Mouse (Mus musculus) midbrain, embryonic 11.5 days (tissue): ENCODE results near the gene Stard13. TPM values are rescaled to one million over a fixed set of nuclear protein-coding genes. Genes with fewer than 3 reads are reported as not detected.

Experiments
- ATAC-seq: fragments of 200-750 bp; cut with Nextera tagmentation; 2 replicates; pipeline ENCODE4 v1.8.0; 2017; ENCODE audit warnings: moderate TSS enrichment, moderate library complexity; ENCODE audit not compliant: low FRiP score
- DNase-seq: peaks from one replicate; pipeline ENCODE4 v3.0.0; 2015; ENCODE audit warnings: low spot score; ENCODE audit errors: missing footprints
- H3K27ac ChIP-seq: fragments of 300-500 bp; sonication (generic); 2 replicates; pipeline ENCODE4 v1.5.1; 2014; ENCODE audit warnings: low read depth, low read length
- H3K27me3 ChIP-seq: fragments of 300-500 bp; sonication (generic); 2 replicates; pipeline ENCODE4 v1.6.1; 2014; ENCODE audit warnings: mild to moderate bottlenecking, low read length, moderate library complexity, mixed read lengths; ENCODE audit not compliant: control insufficient read depth, insufficient read depth
- H3K36me3 ChIP-seq: fragments of 300-500 bp; sonication (generic); 2 replicates; pipeline ENCODE4 v1.6.1; 2014; ENCODE audit warnings: mild to moderate bottlenecking, low read length, moderate library complexity, mixed read lengths; ENCODE audit not compliant: control insufficient read depth, insufficient read depth
- H3K4me1 ChIP-seq: fragments of 300-500 bp; sonication (generic); 2 replicates; pipeline ENCODE4 v1.6.1; 2014; ENCODE audit warnings: low read length; ENCODE audit not compliant: control insufficient read depth, insufficient read depth
- H3K4me2 ChIP-seq: fragments of 300-500 bp; sonication (generic); 2 replicates; pipeline ENCODE4 v1.6.1; 2014; ENCODE audit warnings: mild to moderate bottlenecking, moderate library complexity
- H3K4me3 ChIP-seq: fragments of 300-500 bp; sonication (generic); 2 replicates; pipeline ENCODE4 v1.5.1; 2014; ENCODE audit warnings: low read depth, low read length
- H3K9ac ChIP-seq: fragments of 300-500 bp; sonication (generic); 2 replicates; pipeline ENCODE4 v1.6.1; 2014; ENCODE audit warnings: low read length
- H3K9me3 ChIP-seq: fragments of 300-500 bp; sonication (generic); 2 replicates; pipeline ENCODE4 v1.6.1; 2016; ENCODE audit warnings: low read length; ENCODE audit not compliant: control insufficient read depth
- WGBS: fragments of 180-500 bp; shearing (Covaris S2); extraction: QIAGEN DNeasy Blood & Tissue Kit; methylation state at CpG from one replicate; pipeline ENCODE4 v1.1.7; 2014; 5-methylcytosine and 5-hydroxymethylcytosine counted together
- polyA plus RNA-seq: library from polyadenylated mRNA; unstranded; fragments of >200 nt; fragmentation: Nextera tagmentation; extraction: Ambion mirVana; gene quantifications from 2 replicates; pipeline ENCODE4 v1.2.1, GENCODE M21; 2014

The Stard13 gene
- polyA plus RNA-seq, 1 experiment from 2014 or later = 2.9 TPM

DNA sequence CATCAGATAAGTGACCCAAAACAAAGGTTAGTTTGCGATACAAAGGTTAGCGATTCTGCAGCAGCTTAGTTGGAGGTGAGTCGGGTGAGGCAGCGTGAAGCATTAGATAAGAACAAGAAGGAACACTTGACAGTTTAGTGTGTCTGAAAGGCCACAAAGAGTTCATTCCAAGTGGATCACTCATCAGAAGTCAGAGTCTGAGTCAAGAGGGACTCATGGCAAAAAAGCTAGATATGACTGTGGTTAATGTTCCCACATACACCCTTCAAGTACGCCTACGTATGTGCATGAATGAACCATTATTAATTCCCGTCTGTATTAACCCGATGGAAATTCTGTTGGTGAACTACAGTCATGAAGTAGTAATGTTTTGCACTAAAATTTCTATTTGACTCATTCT, 18.0 kb upstream of the Stard13 start:
- Histone ChIP-seq H3K4me1 (no peaks in the 10 kb centered on the region), H3K27ac (no peak overlapping the region), H3K27me3 (no peaks in the 10 kb centered on the region), H3K4me3 (no peak overlapping the region), H3K9me3 (no peaks in the 10 kb centered on the region), H3K4me2 (no peak overlapping the region), H3K9ac (no peak overlapping the region), H3K36me3 (no peaks in the 10 kb centered on the region)
- DNase-seq = no peak
- WGBS = 95% methylated on average over 8 of the region's 8 CpGs
- no peak for ATAC-seq

DNA sequence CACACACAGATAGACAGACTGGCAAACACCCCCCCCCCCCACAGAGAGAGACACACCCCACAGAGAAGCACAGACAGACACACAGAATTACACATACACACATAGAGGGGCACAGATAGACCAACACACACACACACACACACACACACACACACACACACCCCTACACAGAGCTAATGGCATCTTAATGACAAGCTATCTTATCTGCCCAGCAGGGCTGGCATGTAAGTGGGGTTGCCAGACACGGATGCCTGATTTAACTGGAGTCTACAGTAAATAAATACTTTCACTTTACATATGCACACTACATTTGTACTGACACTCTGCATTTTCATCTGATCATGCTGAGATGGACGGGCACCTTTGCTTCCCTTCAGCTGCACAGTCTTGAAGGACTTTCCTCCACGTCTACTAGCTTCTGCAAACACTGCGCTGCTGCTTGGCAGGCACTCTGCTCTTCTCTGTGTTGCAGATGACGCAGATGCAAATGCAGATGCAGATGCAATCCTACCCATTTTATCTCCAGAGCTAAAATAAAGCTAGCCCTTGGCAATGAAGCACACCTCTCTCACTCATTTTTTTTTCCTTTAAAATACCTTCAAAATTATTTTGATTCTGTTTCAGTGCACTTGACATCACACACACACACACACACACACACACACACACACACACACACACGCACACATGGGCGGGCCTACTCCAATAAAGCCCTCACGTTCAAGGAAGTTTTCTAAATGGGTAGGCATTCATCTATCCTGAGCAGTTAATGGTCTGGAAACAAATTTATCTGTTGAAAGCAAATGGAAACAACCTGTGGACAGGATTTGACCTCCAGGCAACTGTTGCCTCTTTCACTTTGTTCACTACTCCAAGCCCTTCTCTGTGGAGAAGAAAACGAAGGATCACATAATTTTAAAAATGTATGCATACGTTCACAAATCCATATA, 15.3 kb upstream of the Stard13 start:
- ATAC-seq = no peak
- H3K27me3 ChIP-seq = no peaks in the 10 kb centered on the region
- H3K27ac ChIP-seq = no peak overlapping the region
- no peaks in the 10 kb centered on the region for H3K36me3 ChIP-seq
- no peaks in the 10 kb centered on the region for H3K9me3 ChIP-seq
- H3K4me3 ChIP-seq = no peak overlapping the region
- 78% methylated on average over 10 of the region's 10 CpGs for WGBS
- H3K9ac ChIP-seq = no peak overlapping the region
- no peaks in the 10 kb centered on the region for H3K4me1 ChIP-seq
- no peak overlapping the region for H3K4me2 ChIP-seq
- no peak for DNase-seq

DNA sequence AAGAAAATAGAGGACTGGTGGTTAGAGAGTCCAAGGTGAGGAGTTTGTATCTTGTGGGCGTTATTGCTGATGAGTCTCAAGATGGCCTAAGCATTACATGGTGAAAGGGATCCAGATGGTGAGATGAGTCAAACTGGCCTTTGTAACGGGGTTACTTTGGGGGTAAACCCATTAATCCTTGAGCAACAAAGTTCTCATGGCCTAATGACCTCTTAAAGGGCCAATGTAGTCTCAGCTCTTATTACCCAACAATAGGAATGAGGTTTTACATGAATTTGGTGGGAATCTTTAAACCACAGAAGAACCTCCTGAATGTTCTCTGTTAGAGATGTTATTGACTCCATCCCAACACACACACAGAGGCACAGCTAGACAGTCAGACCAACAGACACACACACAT, 14.4 kb upstream of the Stard13 start:
- Histone ChIP-seq H3K4me1 (no peaks in the 10 kb centered on the region), H3K9ac (no peak overlapping the region), H3K4me2 (no peak overlapping the region), H3K36me3 (no peaks in the 10 kb centered on the region), H3K27ac (no peak overlapping the region), H3K4me3 (no peak overlapping the region), H3K27me3 (no peaks in the 10 kb centered on the region), H3K9me3 (no peaks in the 10 kb centered on the region)
- WGBS = 63% methylated on average over 2 of the region's 2 CpGs
- ATAC-seq (no peak), DNase-seq (no peak)

- H3K4me1 ChIP-seq = no peaks in the 10 kb centered on the region
- H3K27ac ChIP-seq = no peak overlapping the region
- H3K9ac ChIP-seq = no peak overlapping the region
- WGBS = 74% methylated on average over 11 of the region's 11 CpGs
- ATAC-seq = no peak
- no peak for DNase-seq
- H3K4me2 ChIP-seq = no peak overlapping the region
- H3K4me3 ChIP-seq = no peak overlapping the region
- no peaks in the 10 kb centered on the region for H3K9me3 ChIP-seq
- H3K27me3 ChIP-seq = no peaks in the 10 kb centered on the region
- H3K36me3 ChIP-seq = no peaks in the 10 kb centered on the region
Observed at GRCm38 (mm10) chr5:151247115-151247875, 13.7 kb upstream of the Stard13 start.

- 94% methylated on average over 2 of the region's 2 CpGs for WGBS
- no peak for ATAC-seq
- Histone ChIP-seq H3K4me3 (no peak overlapping the region), H3K4me1 (no peaks in the 10 kb centered on the region), H3K4me2 (no peak overlapping the region), H3K9ac (no peak overlapping the region), H3K36me3 (no peaks in the 10 kb centered on the region), H3K27ac (no peak overlapping the region), H3K27me3 (no peaks in the 10 kb centered on the region), H3K9me3 (no peaks in the 10 kb centered on the region)
- DNase-seq = no peak
Observed at GRCm38 (mm10) chr5:151246287-151246686, 12.7 kb upstream of the Stard13 start.

DNA sequence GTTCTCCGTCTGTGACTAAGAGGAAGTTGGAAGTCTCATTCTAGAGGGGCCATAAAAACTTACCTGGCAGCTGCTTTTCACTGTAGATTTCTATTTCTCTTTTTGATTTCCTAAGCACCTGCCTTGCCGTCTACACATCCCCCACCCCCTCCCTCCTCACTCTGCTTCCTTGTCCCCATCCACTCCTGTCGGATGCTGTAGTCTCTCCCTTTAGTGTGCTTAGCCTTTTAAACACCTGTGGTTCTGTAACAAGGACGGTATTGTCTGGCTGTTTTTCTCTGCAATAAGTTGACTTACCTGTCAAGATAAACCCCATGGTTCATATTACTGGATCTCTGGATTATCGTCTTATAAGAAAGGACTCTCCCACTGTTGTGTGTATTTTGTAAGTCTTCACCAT, 11.9 kb upstream of the Stard13 start:
- no peak for DNase-seq
- no peak overlapping the region for H3K27ac ChIP-seq
- 92% methylated on average over 5 of the region's 5 CpGs for WGBS
- ATAC-seq = no peak
- no peak overlapping the region for H3K4me2 ChIP-seq
- no peaks in the 10 kb centered on the region for H3K9me3 ChIP-seq
- no peak overlapping the region for H3K4me3 ChIP-seq
- H3K27me3 ChIP-seq = no peaks in the 10 kb centered on the region
- no peaks in the 10 kb centered on the region for H3K4me1 ChIP-seq
- no peaks in the 10 kb centered on the region for H3K36me3 ChIP-seq
- no peak overlapping the region for H3K9ac ChIP-seq

DNA sequence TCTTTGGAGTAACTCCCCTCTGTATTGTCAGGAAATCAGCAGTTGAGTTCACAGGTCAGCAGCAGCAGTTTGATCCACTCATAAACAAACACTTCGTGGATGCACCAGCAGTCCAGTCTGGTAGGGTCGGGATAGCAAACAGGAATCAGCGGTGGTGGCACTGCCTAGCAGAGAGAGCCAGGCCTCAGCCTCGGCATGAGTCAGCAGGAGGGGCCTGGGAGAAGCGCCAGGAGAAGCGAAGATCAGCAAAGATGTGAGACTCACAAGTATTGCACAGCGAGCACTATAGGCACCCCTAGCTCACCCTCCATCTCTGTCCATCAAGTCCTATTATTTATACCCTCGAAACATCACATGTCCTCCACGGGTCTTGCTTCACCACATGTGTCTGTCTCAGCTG, 5.1 kb upstream of the Stard13 start:
- Histone ChIP-seq H3K36me3 (no peaks in the 10 kb centered on the region), H3K4me1 (no peaks in the 10 kb centered on the region), H3K27me3 (no peaks in the 10 kb centered on the region; the same call in 1 of the 2 replicates), H3K9ac (no peak overlapping the region), H3K4me3 (no peak overlapping the region), H3K27ac (no peak overlapping the region), H3K4me2 (no peak overlapping the region), H3K9me3 (no peaks in the 10 kb centered on the region)
- DNase-seq (no peak), ATAC-seq (no peak)
- 84% methylated on average over 9 of the region's 9 CpGs for WGBS

- peaks cover 8% of the 10 kb centered on the region for H3K27me3 ChIP-seq
- H3K27ac ChIP-seq = no peak overlapping the region
- H3K9ac ChIP-seq = no peak overlapping the region
- no peak for DNase-seq
- ATAC-seq = no peak
- H3K9me3 ChIP-seq = no peaks in the 10 kb centered on the region
- no peaks in the 10 kb centered on the region for H3K36me3 ChIP-seq
- H3K4me3 ChIP-seq = no peak overlapping the region
- WGBS = 80% methylated on average over 5 of the region's 5 CpGs
- H3K4me1 ChIP-seq = peaks cover 3% of the 10 kb centered on the region; the same call in 1 of the 2 replicates
- no peak overlapping the region for H3K4me2 ChIP-seq
Observed at GRCm38 (mm10) chr5:151236411-151236810, 2.8 kb upstream of the Stard13 start.
